Mouse (Mus musculus) heart, embryonic 15.5 days (tissue): ENCODE measurements around the gene Zfp108. TPM values are rescaled to one million over a fixed set of nuclear protein-coding genes. Genes with fewer than 3 reads are reported as not detected.
A peak's percentile ranks its signal among the peaks of the same experiment; 100 is the strongest.
"Not testable (repeated sequence)": the region's sequence is repeated elsewhere in the genome, so short reads cannot be mapped to it uniquely, and the experiment has no call there.

Experiments
- ATAC-seq: fragments of 200-750 bp; cut with Nextera tagmentation; replicated peaks from 2 replicates; pipeline ENCODE4 v1.8.0; 2017; ENCODE audit warnings: low read depth, moderate TSS enrichment; ENCODE audit not compliant: insufficient number of reproducible peaks, insufficient read depth, low FRiP score
- H3K27ac ChIP-seq: fragments of 300-500 bp; sonication (generic); 2 replicates; pipeline ENCODE4 v1.5.1; 2015; ENCODE audit warnings: mild to moderate bottlenecking, inconsistent platforms
- H3K27me3 ChIP-seq: fragments of 300-500 bp; sonication (generic); 2 replicates; pipeline ENCODE4 v1.6.1; 2015; ENCODE audit warnings: inconsistent platforms
- H3K36me3 ChIP-seq: fragments of 300-500 bp; sonication (generic); 2 replicates; pipeline ENCODE4 v1.6.1; 2015; ENCODE audit warnings: mild to moderate bottlenecking, inconsistent platforms
- H3K4me1 ChIP-seq: fragments of 300-500 bp; sonication (generic); replicated peaks from 2 replicates; pipeline ENCODE4 v1.6.1; 2015; ENCODE audit warnings: inconsistent platforms
- H3K4me2 ChIP-seq: fragments of 300-500 bp; sonication (generic); 2 replicates; pipeline ENCODE4 v1.6.1; 2015; ENCODE audit warnings: inconsistent platforms, mild to moderate bottlenecking, moderate library complexity
- H3K4me3 ChIP-seq: fragments of 300-500 bp; sonication (generic); 2 replicates; pipeline ENCODE4 v1.5.1; 2015; ENCODE audit warnings: mild to moderate bottlenecking, inconsistent platforms
- H3K9ac ChIP-seq: fragments of 300-500 bp; sonication (generic); 2 replicates; pipeline ENCODE4 v1.6.1; 2015; ENCODE audit warnings: mild to moderate bottlenecking, inconsistent platforms
- H3K9me3 ChIP-seq: fragments of 300-500 bp; sonication (generic); replicated peaks from 2 replicates; pipeline ENCODE4 v1.6.1; 2016; ENCODE audit warnings: inconsistent platforms
- WGBS: fragments of 180-500 bp; shearing (Covaris S2); methylation state at CpG from one replicate; pipeline ENCODE4 v1.1.7; 2015; ENCODE audit warnings: mixed read lengths; 5-methylcytosine and 5-hydroxymethylcytosine counted together
- polyA plus RNA-seq: library from polyadenylated mRNA; unstranded; fragments of >200 nt; fragmentation: Nextera tagmentation; extraction: Ambion mirVana; gene quantifications from 2 replicates; pipeline ENCODE4 v1.2.1, GENCODE M21; 2015

The Zfp108 gene
- polyA plus RNA-seq, 1 experiment from 2014 or later = 2.1 TPM

- Histone ChIP-seq H3K27ac (no peak overlapping the region), H3K4me3 (no peak overlapping the region), H3K4me1 (peaks cover 11% of the 10 kb centered on the region), H3K36me3 (no peaks in the 10 kb centered on the region), H3K27me3 (no peaks in the 10 kb centered on the region), H3K9ac (no peak overlapping the region), H3K9me3 (no peaks in the 10 kb centered on the region), H3K4me2 (no peak overlapping the region)
- WGBS = 75% methylated on average over 24 of the region's 24 CpGs
- ATAC-seq = no peak
Measured at GRCm38 (mm10) chr7:24268176-24269155, 13.9 kb downstream of the Zfp108 start.

GRCm38 (mm10) chr7:24269256-24269655 lies 14.7 kb downstream of the Zfp108 start:
- peaks cover 1% of the 10 kb centered on the region; the same call in 1 of the 2 replicates for H3K36me3 ChIP-seq
- no peak overlapping the region for H3K4me3 ChIP-seq
- no peaks in the 10 kb centered on the region for H3K9me3 ChIP-seq
- no peak for ATAC-seq
- H3K27ac ChIP-seq = no peak overlapping the region
- H3K9ac ChIP-seq = no peak overlapping the region
- H3K27me3 ChIP-seq = no peaks in the 10 kb centered on the region
- H3K4me1 ChIP-seq = peaks cover 11% of the 10 kb centered on the region
- WGBS = 70% methylated on average over 3 of the region's 3 CpGs
- no peak overlapping the region; the same call in 1 of the 2 replicates for H3K4me2 ChIP-seq

GRCm38 (mm10) chr7:24269667-24270287 lies 15.2 kb downstream of the Zfp108 start:
- Histone ChIP-seq H3K4me2 (peak overlapping the region; percentile 90), H3K9me3 (no peaks in the 10 kb centered on the region), H3K36me3 (peaks cover 7% of the 10 kb centered on the region), H3K4me1 (peaks cover 11% of the 10 kb centered on the region), H3K9ac (peak overlapping the region; percentile 87), H3K27me3 (no peaks in the 10 kb centered on the region), H3K4me3 (peak overlapping the region; percentile 89), H3K27ac (no peak overlapping the region)
- no peak for ATAC-seq
- WGBS = 36% methylated on average over 7 of the region's 7 CpGs

- Histone ChIP-seq H3K4me1 (peaks cover 11% of the 10 kb centered on the region), H3K27ac (peak within 1 kb of the TSS; percentile 81), H3K9me3 (no peaks in the 10 kb centered on the region), H3K4me3 (peak within 1 kb of the TSS; percentile 89), H3K9ac (peak within 1 kb of the TSS; percentile 87), H3K36me3 (peaks cover 12% of the 10 kb centered on the region), H3K4me2 (peak within 1 kb of the TSS; percentile 90), H3K27me3 (no peaks in the 10 kb centered on the region)
- under 1% methylated on average over 12 of the region's 12 CpGs for WGBS
- ATAC-seq = peak; percentile 91
Measured at GRCm38 (mm10) chr7:24270288-24270672, 15.7 kb downstream of the Zfp108 start, which contains the start of gene Zfp93. Gene Zfp93 (plus strand): TSS chr7:24270420.

- Histone ChIP-seq H3K9ac (no peak overlapping the region), H3K4me3 (no peak overlapping the region), H3K4me1 (peaks cover 11% of the 10 kb centered on the region), H3K9me3 (no peaks in the 10 kb centered on the region), H3K36me3 (peaks cover 16% of the 10 kb centered on the region), H3K27me3 (no peaks in the 10 kb centered on the region), H3K27ac (no peak overlapping the region), H3K4me2 (peak overlapping the region; percentile 23; the same call in 1 of the 2 replicates)
- 97% methylated on average over 6 of the region's 6 CpGs for WGBS
- no peak for ATAC-seq
Measured at GRCm38 (mm10) chr7:24271191-24271590, 16.6 kb downstream of the Zfp108 start.

GRCm38 (mm10) chr7:24274456-24274855 lies 19.9 kb downstream of the Zfp108 start:
- Histone ChIP-seq H3K9me3 (no peaks in the 10 kb centered on the region), H3K36me3 (peaks cover 19% of the 10 kb centered on the region), H3K4me2 (no peak overlapping the region), H3K4me3 (no peak overlapping the region), H3K4me1 (peaks cover 11% of the 10 kb centered on the region), H3K27me3 (no peaks in the 10 kb centered on the region), H3K9ac (no peak overlapping the region), H3K27ac (no peak overlapping the region)
- 93% methylated on average over 4 of the region's 4 CpGs for WGBS
- ATAC-seq = no peak

GRCm38 (mm10) chr7:24278771-24279170 lies 24.2 kb downstream of the Zfp108 start:
- H3K27me3 ChIP-seq, H3K4me1 ChIP-seq, H3K9me3 ChIP-seq, H3K4me3 ChIP-seq, H3K27ac ChIP-seq, H3K4me2 ChIP-seq, H3K9ac ChIP-seq, ATAC-seq: not testable (repeated sequence)
- peaks cover 19% of the 10 kb centered on the region for H3K36me3 ChIP-seq
- 80% methylated on average over 3 of the region's 3 CpGs for WGBS

- H3K4me2 ChIP-seq = no peak overlapping the region
- no peak overlapping the region for H3K4me3 ChIP-seq
- H3K27me3 ChIP-seq = no peaks in the 10 kb centered on the region
- no peak for ATAC-seq
- no peak overlapping the region for H3K27ac ChIP-seq
- peaks cover 8% of the 10 kb centered on the region; the same call in 1 of the 2 replicates for H3K36me3 ChIP-seq
- H3K4me1 ChIP-seq = no peaks in the 10 kb centered on the region
- no peaks in the 10 kb centered on the region for H3K9me3 ChIP-seq
- WGBS = 47% methylated on average over 10 of the region's 10 CpGs
- H3K9ac ChIP-seq = no peak overlapping the region
Measured at GRCm38 (mm10) chr7:24280031-24280857, 25.6 kb downstream of the Zfp108 start.

- no peak for ATAC-seq
- Histone ChIP-seq H3K4me2 (no peak overlapping the region), H3K9me3 (no peaks in the 10 kb centered on the region), H3K9ac (no peak overlapping the region), H3K36me3 (peaks cover 4% of the 10 kb centered on the region; the same call in 1 of the 2 replicates), H3K4me1 (no peaks in the 10 kb centered on the region), H3K27ac (no peak overlapping the region), H3K27me3 (no peaks in the 10 kb centered on the region), H3K4me3 (no peak overlapping the region)
- 65% methylated on average over 4 of the region's 4 CpGs for WGBS
Measured at GRCm38 (mm10) chr7:24280858-24281145, 26.2 kb downstream of the Zfp108 start.

GRCm38 (mm10) chr7:24286090-24286489 lies 31.5 kb downstream of the Zfp108 start:
- H3K4me2 ChIP-seq = no peak overlapping the region
- no peak overlapping the region for H3K27ac ChIP-seq
- H3K4me1 ChIP-seq = no peaks in the 10 kb centered on the region
- no peak overlapping the region for H3K9ac ChIP-seq
- H3K9me3 ChIP-seq = no peaks in the 10 kb centered on the region
- no peaks in the 10 kb centered on the region for H3K27me3 ChIP-seq
- ATAC-seq = no peak
- H3K4me3 ChIP-seq = no peak overlapping the region
- WGBS = 49% methylated on average over 4 of the region's 4 CpGs
- peaks cover 13% of the 10 kb centered on the region for H3K36me3 ChIP-seq

GRCm38 (mm10) chr7:24286916-24287315 lies 32.3 kb downstream of the Zfp108 start:
- H3K36me3 ChIP-seq = peaks cover 21% of the 10 kb centered on the region
- WGBS = 75% methylated on average over 4 of the region's 4 CpGs
- H3K27ac ChIP-seq = no peak overlapping the region
- no peak for ATAC-seq
- no peaks in the 10 kb centered on the region for H3K4me1 ChIP-seq
- no peaks in the 10 kb centered on the region for H3K27me3 ChIP-seq
- no peak overlapping the region for H3K9ac ChIP-seq
- no peak overlapping the region for H3K4me3 ChIP-seq
- no peak overlapping the region for H3K4me2 ChIP-seq
- no peaks in the 10 kb centered on the region for H3K9me3 ChIP-seq
